Mouse (Mus musculus) MEL (cell line): ENCODE data around the gene Gm13693. TPM values are rescaled to one million over a fixed set of nuclear protein-coding genes. Genes with fewer than 3 reads are reported as not detected.

ENCODE experiments used
- DNase-seq: peaks from one replicate; pipeline ENCODE4 v3.0.0; 2011; ENCODE audit warnings: low read depth, low spot score
- H3K27ac ChIP-seq: 2 replicates; pipeline ENCODE4 v1.5.1; 2012; ENCODE audit warnings: low read depth, mild to moderate bottlenecking, control low read depth, low read length, moderate library complexity; ENCODE audit not compliant: control insufficient read depth
- H3K27me3 ChIP-seq, 2 experiments: fragments of 150-350 bp in 1 of 2; sonication (generic) in 1 of 2; 2 replicates each; pipeline ENCODE4 v1.6.1; 2012; ENCODE audit warnings: low read length in 2 of 2, mild to moderate bottlenecking in 2 of 2, improper control_type of control experiment in 1 of 2, moderate library complexity in 1 of 2; ENCODE audit not compliant: insufficient read depth in 2 of 2, control insufficient read depth in 1 of 2
- H3K36me3 ChIP-seq, 2 experiments: 2 replicates each; pipeline ENCODE4 v1.6.1; 2012 to 2014; ENCODE audit warnings: low read length in 2 of 2, improper control_type of control experiment in 1 of 2, inconsistent platforms in 1 of 2, mild to moderate bottlenecking in 1 of 2; ENCODE audit not compliant: insufficient read depth in 2 of 2, control insufficient read depth in 1 of 2
- H3K4me1 ChIP-seq, 2 experiments: fragments of 150-350 bp in 1 of 2; sonication (generic) in 1 of 2; 2 replicates each; pipeline ENCODE4 v1.6.1; 2012; ENCODE audit warnings: low read length in 2 of 2, improper control_type of control experiment in 1 of 2, mild to moderate bottlenecking in 1 of 2; ENCODE audit not compliant: insufficient read depth in 2 of 2, control insufficient read depth in 1 of 2
- H3K4me3 ChIP-seq, 2 experiments: fragments of 150-350 bp in 1 of 2; sonication (generic) in 1 of 2; 2 replicates each; pipeline ENCODE4 v1.5.1; 2012; ENCODE audit warnings: low read depth in 2 of 2, low read length in 2 of 2, mild to moderate bottlenecking in 2 of 2, moderate library complexity in 2 of 2, control low read depth in 1 of 2, improper control_type of control experiment in 1 of 2; ENCODE audit not compliant: control insufficient read depth in 1 of 2, insufficient read depth in 1 of 2
- H3K79me2 ChIP-seq: 2 replicates; pipeline ENCODE4 v1.6.1; 2012; ENCODE audit warnings: mild to moderate bottlenecking, low read length, moderate library complexity; ENCODE audit not compliant: control insufficient read depth, poor library complexity, insufficient read depth
- H3K9ac ChIP-seq: 2 replicates; pipeline ENCODE4 v1.6.1; 2012; ENCODE audit warnings: low read depth, mild to moderate bottlenecking, control low read depth, low read length, moderate library complexity; ENCODE audit not compliant: control insufficient read depth, poor library complexity, severe bottlenecking
- H3K9me3 ChIP-seq: fragments of 150-350 bp; sonication (generic); replicated peaks from 2 replicates; pipeline ENCODE4 v1.6.1; 2012; ENCODE audit warnings: mild to moderate bottlenecking, low read length, improper control_type of control experiment, moderate library complexity; ENCODE audit not compliant: insufficient read depth
- CHD1 ChIP-seq: IDR thresholded peaks from 2 replicates; pipeline ENCODE4 v1.6.1; 2012; ENCODE audit warnings: low read depth, mild to moderate bottlenecking, inconsistent platforms, low read length, improper control_type of control experiment
- E2F4 ChIP-seq: IDR thresholded peaks from 2 replicates; pipeline ENCODE4 v1.6.1; 2011; ENCODE audit warnings: low read depth, low read length, improper control_type of control experiment, borderline replicate concordance
- ELF1 ChIP-seq: IDR thresholded peaks from 2 replicates; pipeline ENCODE4 v1.6.1; 2014; ENCODE audit warnings: low read depth, mild to moderate bottlenecking, inconsistent platforms, low read length, improper control_type of control experiment, moderate library complexity
- GABPA ChIP-seq: IDR thresholded peaks from 2 replicates; pipeline ENCODE4 v1.6.1; 2012; ENCODE audit warnings: low read depth, mild to moderate bottlenecking, inconsistent platforms, low read length, improper control_type of control experiment, moderate library complexity
- GATA1 ChIP-seq: IDR thresholded peaks from 2 replicates; pipeline ENCODE4 v1.6.1; 2011; ENCODE audit warnings: low read depth, low read length, improper control_type of control experiment
- HCFC1 ChIP-seq: IDR thresholded peaks from 2 replicates; pipeline ENCODE4 v1.6.1; 2012; ENCODE audit warnings: low read depth, mild to moderate bottlenecking, inconsistent platforms, low read length, improper control_type of control experiment, moderate library complexity
- JUND ChIP-seq: IDR thresholded peaks from 2 replicates; pipeline ENCODE4 v1.6.1; 2011; ENCODE audit warnings: low read depth, mild to moderate bottlenecking, improper control_type of control experiment, low read length
- MAZ ChIP-seq: IDR thresholded peaks from 2 replicates; pipeline ENCODE4 v1.6.1; 2012; ENCODE audit warnings: low read depth, mild to moderate bottlenecking, inconsistent platforms, low read length, improper control_type of control experiment
- NELFE ChIP-seq: IDR thresholded peaks from 2 replicates; pipeline ENCODE4 v1.6.1; 2011; ENCODE audit warnings: low read depth, low read length, improper control_type of control experiment
- NRF1 ChIP-seq: IDR thresholded peaks from 2 replicates; pipeline ENCODE4 v1.6.1; 2014; ENCODE audit warnings: low read depth, mild to moderate bottlenecking, inconsistent platforms, low read length, improper control_type of control experiment, moderate library complexity; ENCODE audit not compliant: poor library complexity, insufficient read depth, severe bottlenecking
- POLR2AphosphoS5 ChIP-seq: IDR thresholded peaks from 2 replicates; pipeline ENCODE4 v1.6.1; 2012; ENCODE audit warnings: low read depth, borderline replicate concordance, mild to moderate bottlenecking, inconsistent platforms, low read length, moderate library complexity, mixed read lengths
- RAD21 ChIP-seq: IDR thresholded peaks from 2 replicates; pipeline ENCODE4 v1.6.1; 2011; ENCODE audit warnings: mild to moderate bottlenecking, low read depth, low read length, improper control_type of control experiment
- UBTF ChIP-seq: IDR thresholded peaks from 2 replicates; pipeline ENCODE4 v1.6.1; 2012; ENCODE audit warnings: low read depth, mild to moderate bottlenecking, inconsistent platforms, low read length, improper control_type of control experiment, moderate library complexity, borderline replicate concordance; ENCODE audit not compliant: insufficient read depth
- USF2 ChIP-seq, 2 experiments: IDR thresholded peaks; 2 replicates each; pipeline ENCODE4 v1.6.1; 2011 to 2012; ENCODE audit warnings: improper control_type of control experiment in 2 of 2, low read length in 2 of 2, borderline replicate concordance in 1 of 2, inconsistent platforms in 1 of 2, low read depth in 1 of 2, mild to moderate bottlenecking in 1 of 2; ENCODE audit not compliant: insufficient read depth in 1 of 2
- ZC3H11A ChIP-seq: IDR thresholded peaks from 2 replicates; pipeline ENCODE4 v1.6.1; 2012; ENCODE audit warnings: low read depth, mild to moderate bottlenecking, inconsistent platforms, low read length, improper control_type of control experiment
- ZKSCAN1 ChIP-seq: IDR thresholded peaks from 2 replicates; pipeline ENCODE4 v1.6.1; 2012; ENCODE audit warnings: low read depth, mild to moderate bottlenecking, inconsistent platforms, low read length, improper control_type of control experiment, moderate library complexity
- ZNF384 ChIP-seq: IDR thresholded peaks from 2 replicates; pipeline ENCODE4 v1.6.1; 2012; ENCODE audit warnings: low read depth, mild to moderate bottlenecking, inconsistent platforms, low read length, improper control_type of control experiment
- polyA plus RNA-seq, 2 experiments: library from polyadenylated mRNA; stranded (reverse) in 1 of 2; unstranded in 1 of 2; fragments of >175 nt in 1 of 2; fragments of >200 nt in 1 of 2; gene quantifications; 2 replicates each; pipeline versions ENCODE4 v1.2.1 to v1.2.4; 2012; ENCODE audit warnings: low replicate concordance in 2 of 2, low read depth in 1 of 2; ENCODE audit not compliant: insufficient read length in 2 of 2, insufficient read depth in 1 of 2, missing spikeins in 1 of 2
- total RNA-seq: library from RNA; depleted of rRNA; stranded (reverse); fragments of 300-350 nt; gene quantifications from 2 replicates; pipeline ENCODE4 v1.2.3, GENCODE M21; 2012; rRNA removed

Gene Gm13693
- total and polyA plus RNA-seq, 3 experiments = 0.08 TPM; not detected in 1

DNA sequence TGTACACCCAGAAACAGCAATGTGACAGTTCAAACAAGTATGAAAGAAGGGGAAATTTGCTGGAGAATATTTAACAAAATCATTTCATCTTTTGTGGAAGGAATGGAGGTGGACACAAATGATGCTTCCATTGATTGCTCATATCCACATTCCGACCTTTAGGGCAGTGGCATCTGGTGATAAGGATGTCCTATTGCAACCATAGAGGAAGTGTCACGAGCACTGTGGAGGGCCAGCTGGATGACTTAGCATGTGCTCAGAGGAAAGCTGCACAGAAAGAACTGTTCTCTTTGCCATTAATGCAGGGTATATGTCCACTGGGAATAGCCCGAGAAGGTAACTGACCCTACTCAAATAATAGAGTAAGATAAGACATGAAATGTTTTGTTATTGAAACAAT, 48.5 kb downstream of the Gm13693 start:
- TF ChIP-seq HCFC1 (no peak), JUND (no peak), MAZ (no peak), GABPA (no peak), GATA1 (no peak), ZKSCAN1 (no peak), ZC3H11A (no peak), UBTF (no peak), NELFE (no peak), ELF1 (no peak), E2F4 (no peak), NRF1 (no peak), USF2 (IDR thresholded peaks at IDR 0.05; ENCODE audit: borderline replicate concordance in 1 of 2, insufficient read depth in 1 of 2, low read depth in 1 of 2, low read length in 2 of 2) (no peak), RAD21 (no peak), ZNF384 (no peak), CHD1 (no peak), POLR2AphosphoS5 (no peak)
- Histone ChIP-seq H3K36me3 (no peaks in the 10 kb centered on the region), H3K4me3 (no peak overlapping the region), H3K9ac (no peak overlapping the region), H3K27me3 (0 out of 4 replicates have a peak, but pooled peaks cover 0 to 2% of the 10 kb centered on the region in 2 experiments), H3K4me1 (no peaks in the 10 kb centered on the region), H3K79me2 (no peaks in the 10 kb centered on the region), H3K9me3 (no peaks in the 10 kb centered on the region), H3K27ac (no peak overlapping the region)
- no peak for DNase-seq

Other genes with a start within 250 kb of the Gm13693 start
- gene Itgav, start 237.1 kb upstream of the Gm13693 start, total RNA-seq = 6.5 and 9.7 TPM in 2 replicates
- gene Itgav, start 237.1 kb upstream of the Gm13693 start, polyA plus RNA-seq = 1 to 10 TPM in 1 of 2 experiments, not detected in 1; 7.2 TPM
- not detected in 2 replicates for gene Fam171b, start 148.9 kb upstream of the Gm13693 start, total RNA-seq
- gene Fam171b, start 148.9 kb upstream of the Gm13693 start, polyA plus RNA-seq = not detected
- gene Zswim2, start 20.3 kb upstream of the Gm13693 start, total RNA-seq = not detected in 2 replicates
- gene Zswim2, start 20.3 kb upstream of the Gm13693 start, polyA plus RNA-seq = not detected
- gene Gm13698, start 5.8 kb upstream of the Gm13693 start, total RNA-seq = 0.08 TPM in 1 of 2 replicates, not detected in the other
- under 1 TPM in 1 of 2 experiments, not detected in 1; 0.08 TPM for gene Gm13698, start 5.8 kb upstream of the Gm13693 start, polyA plus RNA-seq
- gene Gm13695, start 5.8 kb downstream of the Gm13693 start, total RNA-seq = 0.08 TPM in 1 of 2 replicates, not detected in the other
- gene Gm13695, start 5.8 kb downstream of the Gm13693 start, polyA plus RNA-seq = not detected
- gene Gm13696, start 11.6 kb downstream of the Gm13693 start, total RNA-seq = 0.08 TPM in 1 of 2 replicates, not detected in the other
- gene Gm13696, start 11.6 kb downstream of the Gm13693 start, polyA plus RNA-seq = under 1 TPM in 1 of 2 experiments, not detected in 1; 0.08 TPM
- 0.08 TPM in 1 of 2 replicates, not detected in the other for gene Gm13694, start 17.4 kb downstream of the Gm13693 start, total RNA-seq
- under 1 TPM in 1 of 2 experiments, not detected in 1; 0.08 TPM for gene Gm13694, start 17.4 kb downstream of the Gm13693 start, polyA plus RNA-seq
- 0.08 TPM in 1 of 2 replicates, not detected in the other for gene Gm13697, start 23.2 kb downstream of the Gm13693 start, total RNA-seq
- under 1 TPM in 1 of 2 experiments, not detected in 1; 0.08 TPM for gene Gm13697, start 23.2 kb downstream of the Gm13693 start, polyA plus RNA-seq
- gene Gm13691, start 29.1 kb downstream of the Gm13693 start, total RNA-seq = 0.08 TPM in 1 of 2 replicates, not detected in the other
- gene Gm13691, start 29.1 kb downstream of the Gm13693 start, polyA plus RNA-seq = under 1 TPM in 1 of 2 experiments, not detected in 1; 0.08 TPM